Mouse (Mus musculus) embryonic fibroblast, embryonic 13.5 days (primary cell): Measurements from ENCODE around the gene Flnc.

Experiments
- CTCF ChIP-seq: IDR thresholded peaks from 2 replicates; pipeline ENCODE4 v1.5.1; 2011; ENCODE audit warnings: mild to moderate bottlenecking, control low read depth, low read length, moderate library complexity, borderline replicate concordance; ENCODE audit not compliant: insufficient read depth
- POLR2A ChIP-seq: IDR thresholded peaks from 2 replicates; pipeline ENCODE4 v1.6.1; 2011; ENCODE audit warnings: low read depth, mild to moderate bottlenecking, control low read depth, low read length, moderate library complexity

DNA sequence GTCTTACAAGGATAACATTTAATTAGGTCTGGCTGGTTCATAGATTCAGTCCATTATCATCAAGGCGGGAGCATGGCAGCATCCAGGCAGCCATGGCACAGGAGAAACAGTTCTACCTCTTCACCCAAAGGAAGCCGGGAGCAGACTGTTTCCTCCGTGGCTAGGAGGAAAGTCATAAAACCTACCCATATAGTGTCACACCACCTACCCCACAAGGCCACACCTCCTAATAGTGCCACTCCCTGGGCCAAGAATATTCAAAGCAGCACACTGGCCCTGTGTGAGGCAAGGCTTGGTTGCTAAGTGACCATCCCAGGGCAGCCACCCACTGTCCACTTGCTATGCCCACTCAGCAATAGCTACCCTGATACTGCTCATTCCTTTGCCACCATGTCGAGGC is 38.1 kb downstream of the Flnc start, which contains the start of gene Atp6v1fnb:
- no peak for TF ChIP-seq CTCF
- no peak for TF ChIP-seq POLR2A
